Mouse (Mus musculus): ENCODE measurements around the gene Cfap61. TPM values are rescaled to one million over a fixed set of nuclear protein-coding genes. Genes with fewer than 3 reads are reported as not detected.

The Cfap61 gene
- polyA plus RNA-seq, 1 experiment = not detected

DNA sequence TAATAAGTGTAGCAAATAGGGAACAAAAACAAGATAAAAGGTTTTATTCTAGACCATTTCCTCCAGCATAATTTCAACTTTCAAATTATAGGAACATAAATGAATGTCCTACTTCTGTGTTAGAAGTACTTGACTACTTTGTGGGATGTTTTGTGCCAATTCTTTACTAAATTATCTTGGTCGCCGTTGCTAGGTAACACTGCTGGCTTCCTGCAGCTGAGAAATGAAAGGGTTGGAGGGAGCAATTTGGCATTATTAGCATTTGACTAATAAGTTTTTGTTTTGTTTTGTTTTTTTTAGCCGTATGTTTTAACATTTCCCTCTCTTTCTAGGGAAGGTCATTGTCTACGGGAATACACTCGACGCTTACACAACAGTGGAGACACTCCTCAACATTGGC is 194.0 kb downstream of the Cfap61 start:
- no peak for TF ChIP-seq GATA1 (IDR thresholded peaks at IDR 0.05; ENCODE audit: low read length)

DNA sequence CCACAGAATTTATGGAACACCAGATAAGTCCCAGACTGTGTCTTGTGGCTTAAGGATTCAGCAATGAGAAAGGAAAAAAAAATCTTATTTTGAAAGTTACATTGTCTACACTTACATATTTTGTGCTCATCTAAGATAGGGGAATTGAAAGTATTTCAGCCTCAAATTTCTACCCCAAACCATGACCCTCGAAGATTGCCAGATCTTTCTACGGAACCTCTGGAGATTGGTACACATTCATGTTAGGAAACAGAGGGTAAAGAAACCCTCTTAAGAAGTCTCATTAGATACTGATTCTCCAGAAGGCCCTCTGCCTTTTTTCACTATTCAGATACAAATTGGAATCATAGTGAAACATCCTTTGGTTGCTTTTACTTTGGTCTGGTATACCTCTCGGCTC is 195.9 kb downstream of the Cfap61 start:
- no peak for TF ChIP-seq GATA1 (IDR thresholded peaks at IDR 0.05; ENCODE audit: low read length)

DNA sequence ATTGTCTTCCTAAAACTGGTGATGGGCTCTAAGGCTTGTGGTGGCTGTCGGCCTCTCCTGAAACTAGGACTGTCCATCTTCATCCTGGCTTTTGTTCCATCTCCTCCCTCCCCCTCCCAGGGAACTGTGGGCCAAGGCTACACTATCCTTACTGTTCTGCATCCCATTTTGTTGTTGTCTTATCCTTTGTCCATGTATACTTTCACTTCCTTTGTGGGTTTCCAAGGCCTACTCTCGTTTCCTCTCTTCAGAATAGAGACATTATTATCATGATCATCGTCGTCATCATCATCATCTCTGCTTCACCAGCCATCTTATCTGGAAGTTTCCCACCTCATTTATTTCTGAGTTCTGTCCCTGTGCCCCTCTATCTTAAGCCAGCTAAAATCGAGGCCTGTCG is 199.7 kb downstream of the Cfap61 start:
- TF ChIP-seq GATA1 (IDR thresholded peaks at IDR 0.05; ENCODE audit: low read length) = no peak

DNA sequence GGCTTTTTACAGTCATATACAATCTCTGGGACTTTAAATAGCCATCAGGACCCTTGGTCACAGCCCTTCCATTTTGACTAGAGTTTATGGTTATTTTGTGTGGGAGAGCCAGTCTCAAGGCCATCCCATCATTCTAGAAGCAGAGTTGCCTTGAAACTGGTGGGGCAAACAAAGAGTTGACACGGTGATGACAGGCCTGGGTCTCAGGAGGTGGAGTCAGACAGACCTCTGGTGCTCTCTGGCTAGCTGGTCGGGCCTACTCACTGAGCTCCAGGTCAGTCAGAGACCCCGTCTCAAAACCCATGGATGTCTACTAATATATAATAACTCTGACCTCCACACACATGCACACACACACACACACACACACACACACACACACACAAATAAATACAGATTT is 206.1 kb downstream of the Cfap61 start:
- no peak for TF ChIP-seq GATA1 (IDR thresholded peaks at IDR 0.05; ENCODE audit: low read length)

DNA sequence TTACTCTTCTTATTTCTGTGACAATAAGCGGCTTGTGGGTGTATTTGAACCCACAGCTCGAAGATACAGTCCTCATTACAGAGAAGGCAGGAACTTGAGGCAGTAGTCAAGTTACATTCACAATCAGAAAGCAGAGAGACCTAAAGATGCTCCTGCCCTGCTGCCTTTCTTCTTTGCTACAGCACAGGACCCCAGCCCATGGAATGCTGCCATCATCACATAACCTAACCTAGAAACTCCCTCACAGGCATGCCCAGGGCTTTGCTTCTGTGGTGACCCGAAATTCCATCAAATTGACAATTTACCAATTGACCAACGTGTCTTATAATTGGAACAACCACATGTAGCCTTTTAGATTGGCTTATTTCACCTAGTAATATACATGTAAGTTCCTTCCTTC is 212.7 kb downstream of the Cfap61 start:
- no peak for TF ChIP-seq GATA1 (IDR thresholded peaks at IDR 0.05; ENCODE audit: low read length)

DNA sequence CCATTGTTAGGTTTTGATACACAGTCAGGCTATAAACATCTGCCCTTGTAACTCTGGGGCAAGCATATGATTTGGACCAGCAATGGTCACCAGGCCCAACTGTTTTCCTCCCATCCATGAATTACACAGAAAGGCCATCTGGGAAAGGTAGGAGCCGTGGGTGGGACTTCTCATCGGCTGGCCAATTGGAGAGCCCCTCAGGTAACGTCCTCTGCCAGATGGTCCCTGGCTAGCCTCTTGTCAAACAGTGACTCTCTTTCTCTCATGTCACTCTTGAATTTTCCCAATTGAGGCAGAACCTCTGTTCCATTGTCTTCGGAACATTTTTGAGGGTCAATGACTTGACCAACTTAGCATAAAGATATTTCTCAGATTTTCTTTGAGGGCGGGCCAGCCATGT is 213.2 kb downstream of the Cfap61 start:
- no peak for TF ChIP-seq GATA1 (IDR thresholded peaks at IDR 0.05; ENCODE audit: low read length)

DNA sequence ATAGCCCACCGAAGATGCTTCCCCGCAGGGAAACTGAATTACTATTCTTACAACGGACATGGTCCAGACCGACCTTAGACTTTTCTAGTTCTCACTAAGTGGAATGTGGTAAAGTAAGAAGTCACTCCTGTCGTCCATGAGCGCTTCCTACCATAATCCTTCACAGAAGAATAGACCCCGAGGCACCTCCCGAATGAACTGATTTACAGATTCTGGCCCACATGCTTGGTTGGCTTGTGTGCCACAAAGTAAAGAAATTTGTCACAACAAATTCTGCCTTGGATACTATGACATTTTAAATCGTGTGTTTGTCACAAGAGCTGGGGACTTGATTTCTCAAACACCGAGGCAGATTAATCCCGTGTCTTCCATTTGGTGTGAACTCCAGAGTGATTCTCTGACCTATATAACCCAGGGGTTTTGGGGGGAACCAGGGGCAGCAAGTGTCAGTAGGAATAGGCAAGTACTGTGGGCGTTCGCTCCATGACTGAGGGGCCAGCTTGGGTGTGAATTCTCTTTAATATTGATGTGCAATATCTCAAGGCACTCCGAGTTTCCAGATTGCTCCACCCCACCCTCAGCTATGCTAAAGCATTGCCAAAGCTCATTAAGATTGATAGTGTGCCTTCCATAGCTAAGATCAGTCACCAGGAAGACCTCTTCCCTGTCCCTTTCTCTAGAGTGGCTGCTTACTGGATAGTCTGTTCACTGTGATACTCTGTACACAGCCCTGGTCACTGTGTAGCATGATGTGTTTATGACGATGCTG is 214.8 kb downstream of the Cfap61 start:
- TF ChIP-seq GATA1 (IDR thresholded peaks at IDR 0.05; ENCODE audit: low read length) = no peak

DNA sequence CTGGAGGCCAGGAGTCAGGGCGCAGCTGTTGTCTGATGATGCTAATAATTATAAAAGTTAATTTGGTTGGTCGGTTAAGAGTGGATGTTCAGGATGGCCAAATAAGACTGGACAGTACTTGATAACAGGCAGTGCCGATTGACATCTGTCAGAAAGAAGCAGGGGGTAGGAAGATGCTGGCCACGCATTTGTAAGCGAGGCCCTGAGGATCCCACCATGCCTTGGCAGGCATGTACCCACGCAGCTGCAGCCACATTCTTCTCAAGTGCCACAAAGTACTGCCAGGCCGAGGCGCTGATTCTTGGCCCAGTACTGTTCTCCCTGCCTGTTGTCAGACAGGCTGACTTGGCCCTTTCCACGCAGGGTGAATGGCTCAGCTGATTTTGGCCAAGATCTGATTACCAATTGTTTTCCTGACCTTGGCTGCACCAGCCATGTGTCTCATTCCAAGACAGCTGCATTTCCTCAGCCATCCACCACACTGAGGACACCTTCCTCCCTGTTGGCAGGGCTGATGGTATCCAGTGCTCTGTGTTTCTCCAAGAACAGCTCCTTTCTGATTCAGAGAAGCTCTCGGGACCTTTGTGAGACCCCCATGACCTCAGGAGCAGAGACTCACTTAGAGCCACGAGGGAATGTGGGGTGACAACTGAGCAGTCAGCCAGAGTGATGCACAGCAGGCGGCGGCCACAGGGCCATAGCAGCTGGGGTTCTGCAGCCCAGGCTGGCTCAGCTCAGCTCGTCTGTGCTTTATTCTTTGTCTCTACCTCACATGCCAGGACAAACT is 233.6 kb downstream of the Cfap61 start:
- no peak for TF ChIP-seq GATA1 (IDR thresholded peaks at IDR 0.05; ENCODE audit: low read length)

DNA sequence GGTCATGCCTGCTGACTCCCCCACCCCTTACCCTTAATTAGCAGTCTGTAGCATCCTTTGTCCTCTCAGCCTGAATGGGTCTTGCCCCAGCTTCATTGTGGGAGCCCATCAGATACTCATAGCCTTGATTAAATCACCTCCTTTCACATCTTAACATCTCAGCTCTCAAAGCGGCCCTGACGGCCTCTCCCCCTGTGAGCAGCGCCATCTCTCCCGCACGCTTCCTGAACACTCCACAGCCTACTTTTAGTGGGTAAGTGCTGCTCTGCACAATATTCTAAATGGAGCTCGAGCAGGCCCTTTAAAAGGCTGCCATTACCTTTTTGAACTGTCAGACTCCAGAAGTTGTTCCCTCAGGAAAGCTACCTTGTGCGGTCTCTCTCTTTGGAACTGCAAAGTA is 234.9 kb downstream of the Cfap61 start:
- TF ChIP-seq GATA1 (IDR thresholded peaks at IDR 0.05; ENCODE audit: low read length) = no peak

DNA sequence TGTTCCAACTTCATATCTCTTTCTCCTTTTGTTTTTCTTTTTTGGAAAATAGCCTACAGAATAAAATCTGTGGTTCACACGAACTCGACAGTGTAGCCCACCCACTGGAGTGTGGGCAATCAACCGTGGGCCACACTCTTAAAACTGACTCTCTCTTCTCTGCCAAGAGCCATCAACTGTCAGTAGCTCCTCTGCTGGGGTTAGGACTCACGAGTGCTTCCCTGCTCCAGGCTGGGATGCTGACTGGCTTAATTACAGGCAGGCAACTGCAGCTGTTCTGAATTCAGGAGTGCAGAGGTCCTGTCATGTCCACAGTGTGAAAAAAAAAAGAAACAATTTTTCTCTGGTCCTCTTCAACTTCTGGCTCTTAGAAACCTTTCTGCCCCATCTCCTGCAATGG is 237.5 kb downstream of the Cfap61 start:
- TF ChIP-seq GATA1 (IDR thresholded peaks at IDR 0.05; ENCODE audit: low read length) = no peak

DNA sequence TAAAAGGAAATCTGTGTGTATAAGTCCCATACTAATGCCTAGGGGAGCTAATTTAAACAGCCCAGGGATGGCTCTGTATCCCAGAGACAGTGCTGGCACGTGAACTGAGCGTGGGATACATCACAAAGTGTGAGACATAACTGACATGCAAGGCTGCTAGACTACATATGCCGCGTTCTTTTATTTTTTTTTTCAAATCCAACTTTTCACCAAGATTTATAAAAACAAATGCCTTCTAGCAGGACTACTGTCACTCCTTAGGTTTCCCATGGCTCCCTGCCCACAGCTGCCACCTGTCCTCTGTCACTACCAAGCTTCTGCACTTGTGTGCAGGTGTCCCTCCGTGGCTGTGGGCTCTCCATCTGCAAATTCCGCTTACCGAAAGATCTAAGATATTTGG is 239.6 kb downstream of the Cfap61 start:
- no peak for TF ChIP-seq GATA1 (IDR thresholded peaks at IDR 0.05; ENCODE audit: low read length)

DNA sequence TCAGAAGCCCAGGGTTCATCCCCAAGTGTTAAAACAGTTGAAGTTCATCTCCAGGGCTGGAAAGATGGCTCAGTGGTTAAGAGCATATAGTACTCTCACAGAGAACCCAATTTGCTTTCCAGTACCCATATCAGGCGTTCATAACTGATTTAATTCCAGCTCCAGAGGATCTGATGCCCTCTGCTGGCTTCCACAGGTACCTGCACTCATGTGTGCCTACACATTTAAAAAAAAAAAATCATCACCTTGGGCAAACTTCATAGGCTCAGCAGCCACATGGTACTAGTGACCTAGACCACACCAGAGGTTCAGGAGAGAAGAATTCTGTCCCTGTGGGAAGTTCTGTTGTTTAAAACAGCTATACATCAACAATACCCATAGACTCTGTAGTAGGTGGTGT is 244.1 kb downstream of the Cfap61 start:
- no peak for TF ChIP-seq GATA1 (IDR thresholded peaks at IDR 0.05; ENCODE audit: low read length)

DNA sequence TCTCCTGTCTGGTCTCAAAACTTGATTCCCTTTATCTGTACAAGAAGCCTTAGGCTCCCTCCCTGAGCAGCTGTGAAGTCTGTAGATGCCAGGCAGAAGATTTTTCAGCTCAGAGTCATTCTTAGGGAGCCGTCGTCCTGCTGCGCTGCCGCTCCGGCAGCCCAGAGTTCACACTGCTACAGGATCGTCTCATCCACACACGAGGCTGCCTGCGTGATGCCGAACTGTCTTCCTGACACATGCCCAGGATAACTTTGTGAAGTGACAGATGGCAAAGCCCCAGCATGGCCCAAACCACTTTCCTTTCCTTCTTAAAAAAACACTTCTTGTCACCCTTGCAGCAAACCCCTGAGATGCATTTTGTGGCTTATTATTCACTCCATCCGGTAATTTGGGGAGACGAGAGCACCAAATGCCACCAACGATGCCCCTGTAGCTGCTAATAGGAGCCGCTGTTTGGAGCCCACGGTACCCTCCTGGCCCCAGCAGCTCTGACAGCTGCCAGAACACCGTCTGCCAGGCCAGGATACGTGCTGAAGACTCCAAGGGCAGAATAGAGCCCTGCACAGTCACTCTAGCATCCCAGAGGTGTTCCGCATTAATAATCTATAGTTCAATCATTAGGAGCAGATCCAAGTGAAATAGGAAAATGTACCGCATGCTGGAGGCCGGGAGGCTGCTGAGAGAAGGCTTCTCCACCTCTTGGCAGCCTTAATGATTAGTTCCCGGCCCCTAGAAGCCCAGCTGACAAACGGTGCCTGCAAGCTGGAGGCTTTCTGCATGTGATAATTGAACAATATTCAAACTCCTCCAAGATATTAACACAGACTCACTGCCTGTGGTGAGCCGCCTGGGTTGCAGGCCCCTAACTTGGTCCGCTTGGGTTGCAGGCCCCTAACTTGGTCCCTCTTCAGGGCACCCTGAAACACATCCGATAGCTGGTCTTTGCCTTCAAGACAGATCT is 249.5 kb downstream of the Cfap61 start:
- no peak for TF ChIP-seq GATA1 (IDR thresholded peaks at IDR 0.05; ENCODE audit: low read length)

DNA sequence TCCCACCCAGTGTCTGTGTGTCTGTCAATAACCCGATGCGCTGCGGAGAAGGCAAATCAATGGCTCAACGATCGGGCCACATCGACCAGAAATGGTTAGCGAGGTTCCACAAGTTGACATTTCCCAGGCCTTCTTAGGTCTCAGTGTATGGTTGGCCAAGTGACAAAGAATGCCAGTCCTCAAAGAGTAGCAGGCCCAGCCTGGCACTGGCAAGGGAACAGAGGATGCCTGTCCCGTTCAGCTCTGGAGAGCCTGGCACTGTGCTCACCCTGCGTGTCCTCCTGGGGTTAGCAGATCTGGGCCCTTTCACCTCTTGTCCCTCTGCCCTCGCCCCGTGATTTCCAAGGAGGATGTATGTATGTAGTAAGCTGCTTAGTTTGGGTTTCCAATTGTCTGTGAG is 261.5 kb downstream of the Cfap61 start:
- TF ChIP-seq GATA1 (IDR thresholded peaks at IDR 0.05; ENCODE audit: low read length) = no peak

DNA sequence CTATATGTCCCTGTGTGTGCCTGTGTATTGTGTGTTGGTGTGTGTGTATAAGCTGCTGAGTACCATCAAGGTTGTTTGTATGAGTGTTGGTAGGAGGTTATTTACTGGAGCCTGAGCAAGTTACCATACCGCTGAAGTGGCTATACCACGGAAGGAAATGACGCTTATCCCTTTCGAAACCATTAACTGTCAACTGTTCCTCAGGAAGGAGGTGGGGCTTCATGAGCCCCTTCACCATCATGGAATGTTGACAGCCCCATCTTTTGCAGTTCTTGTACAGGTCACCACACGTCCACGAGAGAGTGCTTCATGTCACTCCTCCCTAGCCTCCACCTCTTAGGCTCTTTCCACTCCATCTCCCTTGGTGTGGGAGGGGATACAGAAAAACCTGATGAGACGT is 263.4 kb downstream of the Cfap61 start:
- no peak for TF ChIP-seq GATA1 (IDR thresholded peaks at IDR 0.05; ENCODE audit: low read length)

DNA sequence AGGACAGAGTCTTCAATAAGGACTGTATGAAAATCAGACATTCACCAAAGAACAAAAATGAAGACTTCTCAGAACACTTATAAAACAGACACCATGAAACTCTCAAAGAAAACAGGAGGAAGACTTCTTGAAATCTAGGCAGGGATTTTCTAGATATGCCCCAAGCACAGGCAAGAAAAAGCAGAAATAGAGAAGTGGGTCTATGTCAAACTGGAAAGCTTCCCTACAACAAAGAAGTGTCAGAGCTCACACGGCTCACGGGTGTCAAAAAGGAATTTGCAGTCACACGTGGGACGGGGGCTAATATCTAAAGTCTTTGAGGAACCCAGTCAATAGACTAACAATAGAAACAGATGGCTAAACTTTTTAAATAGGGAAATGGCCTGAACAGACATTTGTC is 276.4 kb downstream of the Cfap61 start:
- no peak for TF ChIP-seq GATA1 (IDR thresholded peaks at IDR 0.05; ENCODE audit: low read length)
